Mouse (Mus musculus): Measurements from ENCODE around the gene Cul9. TPM values are rescaled to one million over a fixed set of nuclear protein-coding genes. Genes with fewer than 3 reads are reported as not detected.

The Cul9 gene
- polyA plus RNA-seq, 1 experiment from 2014 or later: 3.9 TPM

DNA sequence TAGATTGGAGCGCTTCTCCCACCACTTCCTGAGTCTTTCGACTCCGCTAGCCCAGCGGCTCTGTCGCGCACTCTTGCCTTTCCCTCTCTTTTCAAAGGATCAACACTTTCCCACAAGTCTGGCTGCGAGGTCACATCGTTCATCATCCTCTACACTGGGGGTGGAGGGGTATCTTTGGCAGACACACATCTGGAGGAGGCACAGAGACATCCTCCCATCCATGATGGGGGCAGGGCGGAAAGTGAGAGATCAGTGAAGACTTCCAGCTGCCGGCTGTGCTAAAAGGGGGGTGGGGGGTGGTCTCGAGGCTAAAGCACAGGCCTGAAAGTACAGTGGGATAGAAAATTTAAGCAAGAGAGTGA is 10.4 kb upstream of the Cul9 start:
- Histone ChIP-seq H3K4me3 (ENCODE audit: low read depth, low read length) (peak overlapping the region; percentile 93), H3K4me1 (replicated peaks; ENCODE audit: control insufficient read depth, insufficient read depth, low read length) (peaks cover 36% of the 10 kb centered on the region), H3K9ac (ENCODE audit: low read length) (peak overlapping the region; percentile 98), H3K36me3 (ENCODE audit: control insufficient read depth, insufficient read depth, low read length) (peaks cover 10% of the 10 kb centered on the region), H3K4me2 (ENCODE audit: low read length) (peak overlapping the region; percentile 75), H3K27ac (ENCODE audit: low read depth) (peak overlapping the region; percentile 97), H3K9me3 (ENCODE audit: control insufficient read depth, low read length) (no peaks in the 10 kb centered on the region), H3K27me3 (replicated peaks; ENCODE audit: control insufficient read depth, insufficient read depth, low read length) (no peaks in the 10 kb centered on the region)
- peak; percentile 86 for DNase-seq (ENCODE audit: low spot score)
- WGBS: under 1% methylated on average over 11 of the region's 11 CpGs
- ATAC-seq (replicated peaks; ENCODE audit: low FRiP score, low TSS enrichment, low read depth): peak; percentile 20

GRCm38 (mm10) chr17:46555673-46556583 is 9.7 kb upstream of the Cul9 start, which contains the start of gene Srf:
Gene Srf (minus strand): TSS chr17:46556175.
- DNase-seq (ENCODE audit: low spot score) (peak; percentile 96), ATAC-seq (replicated peaks; ENCODE audit: low FRiP score, low TSS enrichment, low read depth) (peak; percentile 93)
- under 1% methylated on average over 84 of the region's 87 CpGs for WGBS
- H3K36me3 ChIP-seq (ENCODE audit: control insufficient read depth, insufficient read depth, low read length): peaks cover 17% of the 10 kb centered on the region
- H3K4me2 ChIP-seq (ENCODE audit: low read length): peak within 1 kb of the TSS; percentile 75
- H3K4me3 ChIP-seq (ENCODE audit: low read depth, low read length): peak within 1 kb of the TSS; percentile 93
- no peaks in the 10 kb centered on the region for H3K27me3 ChIP-seq (replicated peaks; ENCODE audit: control insufficient read depth, insufficient read depth, low read length)
- peak within 1 kb of the TSS; percentile 97 for H3K27ac ChIP-seq (ENCODE audit: low read depth)
- H3K9me3 ChIP-seq (ENCODE audit: control insufficient read depth, low read length): no peaks in the 10 kb centered on the region
- H3K4me1 ChIP-seq (replicated peaks; ENCODE audit: control insufficient read depth, insufficient read depth, low read length): peaks cover 36% of the 10 kb centered on the region
- H3K9ac ChIP-seq (ENCODE audit: low read length): peak within 1 kb of the TSS; percentile 98

DNA sequence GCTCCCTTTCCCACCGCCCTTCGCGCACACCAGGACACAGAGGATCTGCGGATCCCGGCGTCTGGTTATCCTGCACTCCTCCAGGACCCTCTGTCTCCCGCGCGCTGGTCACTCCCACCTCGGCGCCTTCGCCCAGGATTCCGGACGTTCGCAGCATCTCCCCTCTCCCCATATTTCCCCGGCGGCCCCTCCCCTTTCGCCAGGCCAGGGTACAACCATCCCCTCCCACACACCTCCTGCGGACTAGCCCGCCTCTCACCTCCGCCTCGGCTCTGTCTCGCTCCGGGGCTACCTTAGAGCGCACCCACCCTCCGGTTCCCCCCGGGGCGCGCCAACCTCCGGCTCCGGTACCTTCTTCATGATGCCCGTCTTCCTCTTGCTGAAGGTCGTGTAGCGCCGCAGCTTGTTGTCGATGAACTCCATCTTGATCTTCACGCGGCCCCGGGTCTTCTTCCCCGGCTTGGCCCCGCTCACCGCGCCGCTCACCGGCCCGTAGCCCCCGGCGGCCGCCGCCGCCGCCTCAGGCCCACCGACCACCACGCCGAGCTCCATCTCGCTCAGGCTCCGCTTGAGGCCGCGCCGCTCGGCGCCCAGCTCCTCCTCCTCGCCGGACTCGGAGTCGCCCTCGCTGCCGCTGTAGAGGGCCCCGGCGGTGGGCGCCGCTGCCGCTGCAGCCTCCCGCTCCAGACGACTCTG is 8.9 kb upstream of the Cul9 start:
- H3K36me3 ChIP-seq (ENCODE audit: control insufficient read depth, insufficient read depth, low read length): peaks cover 25% of the 10 kb centered on the region
- peak overlapping the region; percentile 75 for H3K4me2 ChIP-seq (ENCODE audit: low read length)
- no peak; the same call in 1 of the 2 replicates for ATAC-seq (replicated peaks; ENCODE audit: low FRiP score, low TSS enrichment, low read depth)
- H3K9ac ChIP-seq (ENCODE audit: low read length): peak overlapping the region; percentile 98
- peaks cover 36% of the 10 kb centered on the region for H3K4me1 ChIP-seq (replicated peaks; ENCODE audit: control insufficient read depth, insufficient read depth, low read length)
- peak; percentile 77 for DNase-seq (ENCODE audit: low spot score)
- peak overlapping the region; percentile 97 for H3K27ac ChIP-seq (ENCODE audit: low read depth)
- H3K4me3 ChIP-seq (ENCODE audit: low read depth, low read length): peak overlapping the region; percentile 93
- no peaks in the 10 kb centered on the region for H3K27me3 ChIP-seq (replicated peaks; ENCODE audit: control insufficient read depth, insufficient read depth, low read length)
- WGBS: under 1% methylated on average over 73 of the region's 75 CpGs
- H3K9me3 ChIP-seq (ENCODE audit: control insufficient read depth, low read length): no peaks in the 10 kb centered on the region

DNA sequence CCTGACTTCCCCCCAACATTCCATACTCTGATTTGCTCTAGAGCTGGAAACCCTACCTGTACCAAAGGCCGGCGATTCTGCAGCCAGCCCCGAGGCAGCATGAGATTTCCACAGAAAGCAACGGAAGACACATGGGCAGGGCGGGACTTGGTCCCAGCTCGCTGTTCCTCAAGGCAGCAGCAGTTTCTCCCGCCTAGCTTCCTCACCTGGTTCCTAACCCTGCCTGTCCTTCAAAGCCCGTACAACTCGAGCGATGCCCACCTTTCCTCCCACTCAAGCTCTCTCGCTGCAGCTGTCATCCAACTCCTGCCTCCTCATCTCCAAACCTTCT is 8.4 kb upstream of the Cul9 start:
- Histone ChIP-seq H3K4me1 (replicated peaks; ENCODE audit: control insufficient read depth, insufficient read depth, low read length) (peaks cover 36% of the 10 kb centered on the region), H3K9me3 (ENCODE audit: control insufficient read depth, low read length) (no peaks in the 10 kb centered on the region), H3K27ac (ENCODE audit: low read depth) (peak overlapping the region; percentile 97), H3K9ac (ENCODE audit: low read length) (peak overlapping the region; percentile 98), H3K36me3 (ENCODE audit: control insufficient read depth, insufficient read depth, low read length) (peaks cover 30% of the 10 kb centered on the region), H3K27me3 (replicated peaks; ENCODE audit: control insufficient read depth, insufficient read depth, low read length) (no peaks in the 10 kb centered on the region), H3K4me3 (ENCODE audit: low read depth, low read length) (peak overlapping the region; percentile 93), H3K4me2 (ENCODE audit: low read length) (peak overlapping the region; percentile 75)
- ATAC-seq (replicated peaks; ENCODE audit: low FRiP score, low TSS enrichment, low read depth): no peak
- DNase-seq (ENCODE audit: low spot score): no peak
- WGBS: 1% methylated on average over 11 of the region's 11 CpGs

GRCm38 (mm10) chr17:46553926-46554325 is 7.7 kb upstream of the Cul9 start:
- H3K27ac ChIP-seq (ENCODE audit: low read depth): peak overlapping the region; percentile 97; the same call in 1 of the 2 replicates

DNA sequence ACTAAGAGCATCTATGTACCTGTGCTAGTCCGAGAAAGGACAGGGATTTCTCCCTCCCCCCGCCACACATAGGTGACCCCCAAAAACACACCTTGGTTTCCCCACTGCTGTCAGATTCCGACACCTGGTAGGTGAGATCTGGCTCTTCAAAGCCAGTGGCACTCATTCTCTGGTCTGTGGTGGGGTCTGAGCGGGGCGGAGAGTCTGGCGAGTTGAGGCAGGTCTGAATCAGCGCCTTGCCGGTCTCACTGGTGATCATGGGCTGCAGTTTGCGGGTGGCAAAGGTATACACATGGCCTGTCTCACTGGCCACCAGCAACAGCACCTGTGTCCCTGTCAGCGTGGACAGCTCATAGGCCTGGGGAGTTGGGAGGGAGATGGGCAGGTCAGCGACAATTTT is 7.3 kb upstream of the Cul9 start:
- Histone ChIP-seq H3K9me3 (ENCODE audit: control insufficient read depth, low read length) (no peaks in the 10 kb centered on the region), H3K9ac (ENCODE audit: low read length) (peak overlapping the region; percentile 35), H3K4me1 (replicated peaks; ENCODE audit: control insufficient read depth, insufficient read depth, low read length) (peaks cover 36% of the 10 kb centered on the region), H3K27ac (ENCODE audit: low read depth) (peak overlapping the region; percentile 97), H3K4me3 (ENCODE audit: low read depth, low read length) (peak overlapping the region; percentile 93), H3K4me2 (ENCODE audit: low read length) (peak overlapping the region; percentile 75), H3K36me3 (ENCODE audit: control insufficient read depth, insufficient read depth, low read length) (peaks cover 40% of the 10 kb centered on the region), H3K27me3 (replicated peaks; ENCODE audit: control insufficient read depth, insufficient read depth, low read length) (no peaks in the 10 kb centered on the region)
- DNase-seq (ENCODE audit: low spot score): no peak
- ATAC-seq (replicated peaks; ENCODE audit: low FRiP score, low TSS enrichment, low read depth): no peak
- 32% methylated on average over 11 of the region's 11 CpGs for WGBS

More at GRCm38 (mm10) chr17:46553926-46554325, 7.7 kb upstream of the Cul9 start:
- DNase-seq (ENCODE audit: low spot score) (no peak), ATAC-seq (replicated peaks; ENCODE audit: low FRiP score, low TSS enrichment, low read depth) (no peak)
- WGBS: 48% methylated on average over 3 of the region's 3 CpGs
- Histone ChIP-seq H3K4me2 (ENCODE audit: low read length) (peak overlapping the region; percentile 75), H3K4me1 (replicated peaks; ENCODE audit: control insufficient read depth, insufficient read depth, low read length) (peaks cover 36% of the 10 kb centered on the region), H3K9ac (ENCODE audit: low read length) (peak overlapping the region; percentile 98), H3K4me3 (ENCODE audit: low read depth, low read length) (peak overlapping the region; percentile 93), H3K9me3 (ENCODE audit: control insufficient read depth, low read length) (no peaks in the 10 kb centered on the region), H3K27me3 (replicated peaks; ENCODE audit: control insufficient read depth, insufficient read depth, low read length) (no peaks in the 10 kb centered on the region), H3K36me3 (ENCODE audit: control insufficient read depth, insufficient read depth, low read length) (peaks cover 35% of the 10 kb centered on the region)

- H3K9me3 ChIP-seq (ENCODE audit: control insufficient read depth, low read length): no peaks in the 10 kb centered on the region
- peak overlapping the region; percentile 97 for H3K27ac ChIP-seq (ENCODE audit: low read depth)
- WGBS: 3% methylated on average over 24 of the region's 24 CpGs
- H3K4me2 ChIP-seq (ENCODE audit: low read length): peak overlapping the region; percentile 75
- DNase-seq (ENCODE audit: low spot score) (peak; percentile 94), ATAC-seq (replicated peaks; ENCODE audit: low FRiP score, low TSS enrichment, low read depth) (peak; percentile 67)
- H3K27me3 ChIP-seq (replicated peaks; ENCODE audit: control insufficient read depth, insufficient read depth, low read length): no peaks in the 10 kb centered on the region
- H3K4me1 ChIP-seq (replicated peaks; ENCODE audit: control insufficient read depth, insufficient read depth, low read length): peaks cover 39% of the 10 kb centered on the region
- peak overlapping the region; percentile 93 for H3K4me3 ChIP-seq (ENCODE audit: low read depth, low read length)
- H3K9ac ChIP-seq (ENCODE audit: low read length): peak overlapping the region; percentile 35
- H3K36me3 ChIP-seq (ENCODE audit: control insufficient read depth, insufficient read depth, low read length): peaks cover 45% of the 10 kb centered on the region
Measured at GRCm38 (mm10) chr17:46552841-46553423, 6.7 kb upstream of the Cul9 start.

- DNase-seq (ENCODE audit: low spot score): no peak
- peak overlapping the region; percentile 75; the same call in 1 of the 2 replicates for H3K4me2 ChIP-seq (ENCODE audit: low read length)
- H3K27me3 ChIP-seq (replicated peaks; ENCODE audit: control insufficient read depth, insufficient read depth, low read length): no peaks in the 10 kb centered on the region
- no peaks in the 10 kb centered on the region for H3K9me3 ChIP-seq (ENCODE audit: control insufficient read depth, low read length)
- 0 out of 2 replicates have a peak overlapping the region, but pooled peaks have one; percentile 93 for H3K4me3 ChIP-seq (ENCODE audit: low read depth, low read length)
- H3K4me1 ChIP-seq (replicated peaks; ENCODE audit: control insufficient read depth, insufficient read depth, low read length): peaks cover 37% of the 10 kb centered on the region
- 80% methylated on average over 7 of the region's 7 CpGs for WGBS
- peaks cover 52% of the 10 kb centered on the region for H3K36me3 ChIP-seq (ENCODE audit: control insufficient read depth, insufficient read depth, low read length)
- no peak for ATAC-seq (replicated peaks; ENCODE audit: low FRiP score, low TSS enrichment, low read depth)
- H3K9ac ChIP-seq (ENCODE audit: low read length): peak overlapping the region; percentile 5; the same call in 1 of the 2 replicates
- peak overlapping the region; percentile 97 for H3K27ac ChIP-seq (ENCODE audit: low read depth)
Measured at GRCm38 (mm10) chr17:46552151-46552550, 6.0 kb upstream of the Cul9 start.

All from intestine, embryonic 14.5 days (tissue).